16 mouse cellular contexts compared by ENCODE assay signal in the genomic region with DNA sequence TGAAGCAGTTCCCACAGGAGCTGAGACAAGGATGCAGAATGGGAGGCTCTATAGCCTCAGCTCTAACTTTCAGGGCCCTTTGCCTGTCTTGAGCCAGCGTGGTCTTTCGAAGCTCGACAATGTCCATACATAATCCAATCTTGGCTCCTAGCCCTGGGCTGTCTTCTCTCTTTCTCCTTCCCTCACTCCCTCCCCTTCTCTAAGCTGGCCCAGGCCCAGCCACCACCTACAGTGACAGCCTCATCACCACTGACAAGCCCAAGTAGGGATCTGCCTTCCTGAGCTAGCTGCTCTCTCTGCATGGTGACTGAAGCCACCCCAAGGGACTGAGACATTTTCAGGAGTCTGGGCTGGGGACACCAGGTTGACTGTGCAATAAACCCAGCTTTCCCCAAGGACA. TPM values are rescaled to one million over a fixed set of nuclear protein-coding genes. Genes with fewer than 3 reads are reported as not detected.
A peak's percentile ranks its signal among the peaks of the same experiment; 100 is the strongest.
DNase-seq lines count a peak whose midpoint lies in the region; ATAC-seq and TF ChIP-seq lines count a peak whose summit lies in the region.
"Had no signal": no experiment of that assay in that cellular context is flagged by ENCODE, and none has a peak within 500 bp of the region (broad histone marks: within the 10 kb centered on the region; RNA-seq: fewer than 3 reads in every experiment).

No protein-coding gene starts in this region.

- peak overlapping the region; percentile 5; the same call in 1 of the 2 replicates for H3K4me2 ChIP-seq in forebrain, embryonic 16.5 days (ENCODE audit: low read length)
- H3K4me2 ChIP-seq in forebrain, embryonic 11.5 days (ENCODE audit: low read depth, low read length, severe bottlenecking), result no peak overlapping the region
- H3K4me2 ChIP-seq in midbrain, postnatal 0 days (ENCODE audit: low read depth, low read length, poor library complexity, severe bottlenecking), result 0 out of 2 replicates have a peak overlapping the region, but pooled peaks have one; percentile 6
- H3K4me2 ChIP-seq: heart, embryonic 15.5 days had no signal

- intact Hi-C loops in left cerebral cortex, postnatal 14 days (cut with DNase I), result no loop called here

- H3K9me3 ChIP-seq in forebrain, embryonic 16.5 days (ENCODE audit: control insufficient read depth, low read length), result peaks cover 5% of the 10 kb centered on the region
- H3K9me3 ChIP-seq in forebrain, embryonic 11.5 days (ENCODE audit: control insufficient read depth, low read length), result no peaks in the 10 kb centered on the region
- no peaks in the 10 kb centered on the region for H3K9me3 ChIP-seq in midbrain, postnatal 0 days (ENCODE audit: low read length)
- H3K9me3 ChIP-seq: heart, embryonic 15.5 days had no signal

- H3K9ac ChIP-seq in forebrain, embryonic 16.5 days (replicated peaks; ENCODE audit: low read depth, low read length), result no peak overlapping the region
- H3K9ac ChIP-seq in forebrain, embryonic 11.5 days (ENCODE audit: low read length), result no peak overlapping the region
- 0 out of 2 replicates have a peak overlapping the region, but pooled peaks have one; percentile 13 for H3K9ac ChIP-seq in midbrain, postnatal 0 days (replicated peaks; ENCODE audit: low read length, poor library complexity, severe bottlenecking)
- H3K9ac ChIP-seq: heart, embryonic 15.5 days; liver, embryonic 14.5 days had no signal

- no peak for DNase-seq in forebrain, embryonic 11.5 days (ENCODE audit: low spot score)
- DNase-seq in left cerebral cortex, adult 18-20 months (ENCODE audit: low spot score in 2 of 2), result peak; percentile 52 to 62
- DNase-seq in left cerebral cortex, postnatal 14 days (ENCODE audit: low spot score in 2 of 2), result no peak
- DNase-seq in right cerebral cortex, adult 18-20 months, result peak; percentile 64
- DNase-seq in right cerebral cortex, postnatal 36 days (ENCODE audit: low spot score in 2 of 2), result no peak
- DNase-seq in midbrain, postnatal 0 days (ENCODE audit: low spot score), result peak; percentile 81
- no peak for DNase-seq in adrenal gland, adult 2 months
- DNase-seq: adrenal gland, postnatal 25 days; gastrocnemius, postnatal 14 days; heart, adult 2 months; lung, postnatal 14 days; thymus, postnatal 14 days had no signal

- TF ChIP-seq CTCF in midbrain, postnatal 0 days (IDR thresholded peaks at IDR 0.05), result no peak

- 21% methylated on average over 3 of the region's 3 CpGs for WGBS in forebrain, embryonic 16.5 days
- 78% methylated on average over 3 of the region's 3 CpGs for WGBS in forebrain, embryonic 11.5 days
- 30% methylated on average over 3 of the region's 3 CpGs for WGBS in midbrain, postnatal 0 days

- H3K4me3 ChIP-seq in forebrain, embryonic 16.5 days (replicated peaks; ENCODE audit: low read length), result no peak overlapping the region
- no peak overlapping the region for H3K4me3 ChIP-seq in forebrain, embryonic 11.5 days (ENCODE audit: low read depth, low read length)
- H3K4me3 ChIP-seq in midbrain, postnatal 0 days (ENCODE audit: low read depth, low read length), result no peak overlapping the region
- H3K4me3 ChIP-seq: heart, adult 2 months; heart, embryonic 15.5 days had no signal

- 0 out of 2 replicates have a peak, but pooled peaks cover 4% of the 10 kb centered on the region for H3K36me3 ChIP-seq in forebrain, embryonic 16.5 days (ENCODE audit: control insufficient read depth, insufficient read depth)
- no peaks in the 10 kb centered on the region for H3K36me3 ChIP-seq in forebrain, embryonic 11.5 days (ENCODE audit: control insufficient read depth, insufficient read depth, low read length)
- H3K36me3 ChIP-seq in midbrain, postnatal 0 days (ENCODE audit: insufficient read depth, low read length), result no peaks in the 10 kb centered on the region
- H3K36me3 ChIP-seq: heart, embryonic 15.5 days had no signal

- H3K4me1 ChIP-seq in forebrain, embryonic 16.5 days (replicated peaks; ENCODE audit: control insufficient read depth, insufficient read depth, low read length), result peaks cover 52% of the 10 kb centered on the region
- H3K4me1 ChIP-seq in forebrain, embryonic 11.5 days (replicated peaks; ENCODE audit: control insufficient read depth, insufficient read depth, low read length), result peaks cover 10% of the 10 kb centered on the region
- peaks cover 14% of the 10 kb centered on the region for H3K4me1 ChIP-seq in midbrain, postnatal 0 days (ENCODE audit: insufficient read depth, low read length)

- ATAC-seq in forebrain, embryonic 16.5 days, result no peak
- no peak for ATAC-seq in forebrain, embryonic 11.5 days (replicated peaks; ENCODE audit: low FRiP score)
- ATAC-seq in midbrain, postnatal 0 days (ENCODE audit: low FRiP score), result no peak
- ATAC-seq: Patski had no signal

- H3K27me3 ChIP-seq in forebrain, embryonic 16.5 days (replicated peaks; ENCODE audit: control insufficient read depth, insufficient read depth, low read length), result 0 out of 2 replicates have a peak, but pooled peaks cover 2% of the 10 kb centered on the region
- peaks cover 28% of the 10 kb centered on the region for H3K27me3 ChIP-seq in forebrain, embryonic 11.5 days (ENCODE audit: control insufficient read depth, insufficient read depth, low read length)
- peaks cover 4% of the 10 kb centered on the region; the same call in 1 of the 2 replicates for H3K27me3 ChIP-seq in midbrain, postnatal 0 days (ENCODE audit: insufficient read depth, low read length)
- H3K27me3 ChIP-seq: Patski had no signal

- no peak overlapping the region for H3K27ac ChIP-seq in forebrain, embryonic 16.5 days (ENCODE audit: low read length)
- H3K27ac ChIP-seq in forebrain, embryonic 11.5 days (ENCODE audit: low read depth, low read length), result no peak overlapping the region
- H3K27ac ChIP-seq in midbrain, postnatal 0 days (ENCODE audit: low read depth, low read length), result no peak overlapping the region
- H3K27ac ChIP-seq: heart, adult 2 months; heart, embryonic 15.5 days; liver, embryonic 14.5 days had no signal

RNA-seq across cellular contexts. Expression of a gene that starts 6.5 kb away (rescaled TPM):
- 9.1 and 10.3 TPM in 2 replicates for polyA plus RNA-seq in forebrain, embryonic 16.5 days (2015; fragmentation: Nextera tagmentation; extraction: Ambion mirVana)
- polyA plus RNA-seq in forebrain, embryonic 11.5 days (2014; fragmentation: Nextera tagmentation; extraction: Ambion mirVana), result 1.6 and 2.4 TPM in 2 replicates
- total RNA-seq in left cerebral cortex, adult 18-20 months (2021), result 10 to 100 TPM; 77.9 to 80.7 TPM
- total RNA-seq in left cerebral cortex, postnatal 14 days (2021), result 100 to 1,000 TPM; 107 TPM
- total RNA-seq in midbrain, postnatal 0 days (2014; rRNA removed), result 52.4 and 52.6 TPM in 2 replicates
- 7.9 and 8.7 TPM in 2 replicates for polyA plus RNA-seq in midbrain, postnatal 0 days (2015; fragmentation: Nextera tagmentation; extraction: Ambion mirVana)
- 10 to 100 TPM; 36.0 to 55.7 TPM for total RNA-seq in adrenal gland, adult 2 months (2021)
- polyA plus RNA-seq in adrenal gland, adult 2 months (2012; rRNA removed), result 190 and 200 TPM in 2 replicates
- polyA plus RNA-seq: heart, embryonic 15.5 days had no signal

Comparison
In these comparisons a context has a peak if more than half of its experiments do, and no peak if none do; other contexts are left out.
1. DNase-seq: peak in left cerebral cortex, adult 18-20 months (2 of 2), right cerebral cortex, adult 18-20 months (single experiment) and midbrain, postnatal 0 days (single experiment); none in forebrain, embryonic 11.5 days (single experiment), left cerebral cortex, postnatal 14 days (0 of 2), right cerebral cortex, postnatal 36 days (0 of 2) and adrenal gland, adult 2 months (single experiment).